Mouse (Mus musculus): Measurements from ENCODE around the gene Kdm6b.
A peak's percentile ranks its signal among the peaks of the same experiment; 100 is the strongest.

Kdm6b gene

GRCm38 (mm10) chr11:69366855-69367615, 46.4 kb downstream of the Kdm6b start:
- peak; percentile 65 for DNase-seq (ENCODE audit: low read depth, low spot score)

GRCm38 (mm10) chr11:69366157-69366854, 47.2 kb downstream of the Kdm6b start:
- DNase-seq (ENCODE audit: low read depth, low spot score), result peak; percentile 95

- DNase-seq (ENCODE audit: low read depth, low spot score), result no peak
These were observed 47.8 kb downstream of the Kdm6b start for GRCm38 (mm10) chr11:69365722-69366121.

GRCm38 (mm10) chr11:69364910-69365309, 48.6 kb downstream of the Kdm6b start:
- DNase-seq (ENCODE audit: low read depth, low spot score), result peak; percentile 67

- DNase-seq (ENCODE audit: low read depth, low spot score), result no peak
These were observed 49.1 kb downstream of the Kdm6b start for GRCm38 (mm10) chr11:69364376-69364775.

GRCm38 (mm10) chr11:69362479-69362878, 51.0 kb downstream of the Kdm6b start:
- no peak for DNase-seq (ENCODE audit: low read depth, low spot score)

GRCm38 (mm10) chr11:69362021-69362420, 51.5 kb downstream of the Kdm6b start:
- DNase-seq (ENCODE audit: low read depth, low spot score), result no peak

GRCm38 (mm10) chr11:69357690-69358089, 55.8 kb downstream of the Kdm6b start:
- no peak for DNase-seq (ENCODE audit: low read depth, low spot score)

- no peak for DNase-seq (ENCODE audit: low read depth, low spot score)
These were observed 56.9 kb downstream of the Kdm6b start for GRCm38 (mm10) chr11:69356544-69356943.
